Mouse (Mus musculus): ENCODE data around the gene Hook2.
A peak's percentile ranks its signal among the peaks of the same experiment; 100 is the strongest.

Hook2 gene

GRCm38 (mm10) chr8:84987903-84988302, 2.5 kb upstream of the Hook2 start:
- DNase-seq, result no peak

- peak; percentile 74 to 85 for DNase-seq
These were observed 1.1 kb upstream of the Hook2 start for GRCm38 (mm10) chr8:84989311-84989731.

GRCm38 (mm10) chr8:84989810-84990209, 593 bp upstream of the Hook2 start:
- peak; percentile 97 to 98 for DNase-seq

GRCm38 (mm10) chr8:84990836-84991235, 433 bp downstream of the Hook2 start:
- peak; percentile 85 to 92 for DNase-seq

DNA sequence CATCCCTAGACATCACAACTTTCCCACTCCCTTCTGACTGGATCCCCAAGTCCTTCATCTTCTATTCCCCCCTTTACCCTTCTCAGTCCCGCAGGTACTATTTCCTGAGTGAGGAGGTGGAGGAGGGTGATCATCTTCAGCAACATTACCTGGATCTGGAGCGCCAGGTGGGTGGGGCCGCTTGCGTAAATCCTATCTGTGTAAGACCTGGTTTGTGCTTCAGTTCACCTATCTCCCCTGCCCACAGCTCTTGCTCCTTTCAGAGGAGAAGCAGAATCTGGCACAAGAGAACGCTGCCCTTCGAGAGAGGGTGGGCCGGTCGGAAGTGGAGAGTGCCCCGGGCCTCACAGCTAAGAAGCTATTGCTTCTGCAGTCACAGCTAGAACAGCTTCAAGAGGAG, 4.0 kb downstream of the Hook2 start:
- no peak for DNase-seq

GRCm38 (mm10) chr8:84995680-84996079, 5.3 kb downstream of the Hook2 start:
- no peak for DNase-seq

DNA sequence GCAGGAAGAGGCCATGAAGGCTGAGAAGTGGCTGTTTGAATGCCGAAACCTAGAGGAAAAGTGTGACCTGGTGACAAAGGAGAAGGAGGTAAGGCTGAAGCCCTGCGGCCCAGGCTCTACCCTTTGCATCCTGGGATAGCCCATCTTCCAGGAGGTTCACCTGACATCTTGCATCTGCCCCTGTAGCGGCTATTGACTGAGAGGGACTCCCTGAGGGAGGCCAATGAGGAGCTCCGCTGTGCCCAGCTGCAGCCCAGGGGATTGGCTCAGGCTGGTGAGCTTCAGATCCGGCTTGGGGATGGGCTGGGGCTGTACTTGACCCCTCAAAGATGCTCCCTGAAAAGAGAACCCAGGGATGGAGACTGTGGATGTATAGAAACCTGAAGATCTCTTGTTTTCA, 6.6 kb downstream of the Hook2 start:
- no peak for DNase-seq

GRCm38 (mm10) chr8:84997649-84998295, 7.4 kb downstream of the Hook2 start:
- DNase-seq, result peak; percentile 95

- peak; percentile 65 to 72 for DNase-seq
These were observed 17.3 kb downstream of the Hook2 start for GRCm38 (mm10) chr8:85007686-85008085.

GRCm38 (mm10) chr8:85011242-85011641, 20.8 kb downstream of the Hook2 start:
- DNase-seq, result peak; percentile 33 to 43

GRCm38 (mm10) chr8:85013230-85013840, 22.9 kb downstream of the Hook2 start:
- peak; percentile 85 to 90 for DNase-seq

- DNase-seq, result no peak
These were observed 24.0 kb downstream of the Hook2 start, which contains the start of gene Best2 for GRCm38 (mm10) chr8:85014431-85014830. Gene Best2, minus strand, starts transcription at chr8:85014531.

- no peak for DNase-seq
These were observed 26.3 kb downstream of the Hook2 start for GRCm38 (mm10) chr8:85016724-85017123.

- no peak for DNase-seq
These were observed 26.8 kb downstream of the Hook2 start for GRCm38 (mm10) chr8:85017209-85017608.

DNA sequence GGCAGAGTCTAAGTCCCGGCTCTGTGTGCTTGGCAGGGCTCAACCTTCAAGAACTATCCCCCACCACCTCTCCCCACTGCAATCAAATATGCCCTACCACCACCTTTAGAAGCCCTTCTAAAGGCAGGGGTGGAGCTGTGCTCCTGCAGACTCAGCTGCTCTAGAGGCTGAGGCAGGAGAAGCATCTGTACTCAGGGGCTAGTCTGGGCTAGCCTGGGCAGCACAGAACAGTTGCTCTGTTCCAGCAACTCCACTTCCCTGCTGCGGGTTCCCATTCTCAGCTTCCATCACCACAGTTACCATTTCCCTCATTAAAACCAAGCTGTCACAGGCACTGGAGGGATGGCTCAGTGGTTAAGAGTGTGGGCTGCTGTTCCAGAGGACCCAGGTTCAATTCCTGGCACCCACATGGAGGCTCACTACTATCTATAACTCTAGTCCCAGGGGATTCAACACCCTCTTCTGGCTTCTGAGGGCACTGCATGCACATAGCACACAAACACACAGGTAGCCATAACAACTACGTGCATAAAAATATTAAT, 31.2 kb downstream of the Hook2 start:
- no peak for DNase-seq

GRCm38 (mm10) chr8:85023846-85024245, 33.4 kb downstream of the Hook2 start:
- no peak for DNase-seq

- peak; percentile 88 to 92 for DNase-seq
These were observed 34.9 kb downstream of the Hook2 start, which contains the start of gene Asna1 for GRCm38 (mm10) chr8:85025098-85025932. Gene Asna1, minus strand, starts transcription at chr8:85025281.

GRCm38 (mm10) chr8:85026670-85027515, 36.5 kb downstream of the Hook2 start, which contains the start of gene Trir:
Gene Trir, plus strand, starts transcription at chr8:85026823.
- DNase-seq, result peak; percentile 97 to 98

- DNase-seq, result no peak
These were observed 37.1 kb downstream of the Hook2 start for GRCm38 (mm10) chr8:85027516-85027855.

GRCm38 (mm10) chr8:85027922-85028321, 37.5 kb downstream of the Hook2 start:
- DNase-seq, result no peak

DNA sequence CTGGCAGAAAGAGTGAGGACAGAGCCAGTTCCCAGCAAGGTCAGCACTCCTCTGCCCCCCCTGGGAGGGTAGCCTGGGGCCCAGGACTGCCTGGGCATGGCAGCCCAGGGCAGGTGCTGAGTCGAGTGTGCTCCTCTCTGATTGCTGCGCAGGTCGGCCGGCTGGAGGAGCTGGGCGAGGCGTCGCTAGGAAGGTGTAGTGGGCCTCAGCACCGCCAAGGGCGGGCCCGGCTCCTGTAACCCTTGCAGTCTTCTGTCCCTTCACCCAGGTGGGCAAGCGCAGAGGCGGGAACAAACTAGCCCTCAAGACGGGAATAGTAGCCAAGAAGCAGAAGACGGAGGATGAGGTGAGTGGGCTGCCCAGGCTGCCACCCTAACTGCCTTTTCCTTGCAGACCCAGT, 38.9 kb downstream of the Hook2 start:
- no peak for DNase-seq

- peak in 1 of 2 experiments; percentile 21 for DNase-seq
These were observed 42.4 kb downstream of the Hook2 start for GRCm38 (mm10) chr8:85032622-85033311.
